Mouse (Mus musculus) kidney, adult 2 months (tissue): ENCODE measurements around the gene Atxn1. TPM values are rescaled to one million over a fixed set of nuclear protein-coding genes. Genes with fewer than 3 reads are reported as not detected.

Source experiments
- DNase-seq: peaks from one replicate; pipeline ENCODE4 v3.0.0; 2021
- H3K27ac ChIP-seq: fragments of 200-500 bp; 2 replicates; pipeline ENCODE4 v1.5.1; 2012; ENCODE audit warnings: low read depth, low read length, control low read depth, inconsistent platforms; ENCODE audit not compliant: insufficient read depth
- H3K27me3 ChIP-seq: fragments of 200-500 bp; replicated peaks from 2 replicates; pipeline ENCODE4 v1.6.1; 2012; ENCODE audit warnings: mild to moderate bottlenecking, moderate library complexity, low read length, inconsistent platforms; ENCODE audit not compliant: control insufficient read depth, insufficient read depth
- H3K36me3 ChIP-seq: fragments of 200-500 bp; 2 replicates; pipeline ENCODE4 v1.6.1; 2012; ENCODE audit warnings: mild to moderate bottlenecking, moderate library complexity, low read length, inconsistent platforms; ENCODE audit not compliant: control insufficient read depth, insufficient read depth
- H3K4me1 ChIP-seq: fragments of 200-500 bp; 2 replicates; pipeline ENCODE4 v1.6.1; 2011; ENCODE audit warnings: low read length; ENCODE audit not compliant: control insufficient read depth, insufficient read depth
- H3K4me3 ChIP-seq: fragments of 200-500 bp; 2 replicates; pipeline ENCODE4 v1.5.1; 2011; ENCODE audit warnings: mild to moderate bottlenecking, low read depth, low read length, control low read depth; ENCODE audit not compliant: insufficient read depth
- CTCF ChIP-seq: fragments of 200-500 bp; conservative IDR thresholded peaks from 2 replicates; pipeline ENCODE4 v1.5.1; 2011; ENCODE audit warnings: low read depth, mild to moderate bottlenecking, control low read depth, low read length, moderate library complexity, mixed read lengths; ENCODE audit not compliant: insufficient read depth, insufficient read length
- POLR2A ChIP-seq: fragments of 200-500 bp; IDR thresholded peaks from one replicate; pipeline ENCODE4 v1.6.1; 2011; ENCODE audit warnings: low read depth, low read length, control low read depth
- WGBS: fragments of 180-500 bp; shearing (Covaris S2); methylation state at CpG from one replicate; pipeline ENCODE4 v1.1.7; 2018; 5-methylcytosine and 5-hydroxymethylcytosine counted together
- polyA plus RNA-seq: library from polyadenylated mRNA; depleted of rRNA; stranded (reverse); fragments of >200 nt; gene quantifications from 2 replicates; pipeline ENCODE4 v1.2.3, GENCODE M21; 2012

Atxn1 gene
- polyA plus RNA-seq, 1 experiment = 15.0 TPM

DNA sequence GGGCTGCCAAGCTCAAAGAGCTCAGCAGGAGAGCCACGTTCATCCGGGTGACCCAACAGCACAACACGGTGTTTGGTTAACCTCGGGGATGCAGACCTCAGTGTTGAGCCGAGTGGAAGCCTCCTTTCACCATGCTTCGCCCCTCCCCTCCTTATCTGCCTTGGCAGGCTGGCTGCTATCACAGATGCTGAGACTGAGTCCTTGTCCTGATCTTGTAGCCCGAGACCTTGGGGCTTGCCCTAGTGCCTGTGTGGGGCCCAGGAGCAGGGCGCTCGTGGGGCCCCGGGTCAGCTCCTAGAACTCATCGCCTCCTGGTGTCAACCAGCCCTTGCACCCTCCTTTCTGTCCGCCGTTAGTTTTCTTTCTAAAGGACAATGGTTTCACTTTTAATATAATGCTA, 418.8 kb downstream of the Atxn1 start:
- Histone ChIP-seq H3K36me3 (no peaks in the 10 kb centered on the region; the same call in 1 of the 2 replicates), H3K27me3 (no peaks in the 10 kb centered on the region), H3K4me3 (no peak overlapping the region), H3K4me1 (no peaks in the 10 kb centered on the region), H3K27ac (no peak overlapping the region)
- DNase-seq = no peak
- WGBS = 90% methylated on average over 13 of the region's 13 CpGs
- TF ChIP-seq CTCF = no peak
- no peak for TF ChIP-seq POLR2A

DNA sequence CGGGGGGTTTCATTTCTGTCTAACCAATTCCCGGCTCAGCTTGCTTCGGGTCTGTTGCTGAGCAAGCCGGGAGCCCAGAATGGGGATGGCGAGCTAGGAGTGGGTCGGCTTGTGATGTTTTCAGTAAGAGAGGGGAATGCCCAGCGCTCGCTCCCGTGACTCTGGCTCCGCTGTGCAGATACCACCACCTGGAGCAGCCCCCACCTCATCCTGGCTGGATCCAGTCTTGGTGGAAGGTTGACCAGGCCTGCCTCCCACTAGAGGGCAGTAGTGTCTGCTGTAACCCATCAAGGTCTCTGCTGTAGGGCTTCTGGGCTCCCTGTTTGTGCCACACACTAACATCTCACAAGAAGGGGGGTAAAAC, 425.6 kb downstream of the Atxn1 start:
- H3K4me3 ChIP-seq = no peak overlapping the region
- peak; percentile 74 for DNase-seq

DNA sequence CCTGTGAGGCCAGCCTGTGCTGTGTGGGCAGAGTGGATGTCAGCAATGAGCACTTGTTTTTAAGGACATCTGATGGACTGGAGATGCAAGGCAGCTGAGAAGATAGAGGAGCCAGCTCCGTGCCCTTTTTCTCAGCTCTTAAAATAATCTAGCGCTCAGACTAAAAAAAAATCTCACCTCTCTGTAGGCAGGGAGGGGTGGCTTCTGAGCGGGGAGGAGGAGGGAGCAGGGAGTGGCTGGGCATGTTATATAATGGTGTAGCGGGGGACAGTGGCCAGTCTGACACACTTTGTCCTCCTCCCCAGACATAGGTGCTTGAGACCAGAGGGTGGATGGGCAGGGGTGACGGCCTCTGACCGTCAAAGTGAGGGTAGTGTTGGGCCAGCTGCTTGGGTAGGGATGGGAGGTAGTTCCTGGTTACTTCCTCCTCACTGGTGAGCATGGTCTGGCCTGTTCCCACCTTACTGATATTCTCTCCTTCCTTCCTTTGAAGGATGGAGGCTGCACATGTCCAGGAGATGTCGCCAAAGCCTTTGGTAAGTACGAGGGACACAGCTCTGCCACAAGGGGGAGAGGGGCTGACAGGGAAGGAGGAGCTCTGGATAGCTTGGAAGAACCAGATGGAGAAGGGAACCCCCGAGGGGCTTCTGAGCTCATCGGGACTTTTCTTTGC, 426.1 kb downstream of the Atxn1 start:
- Histone ChIP-seq H3K27ac (no peak overlapping the region), H3K27me3 (no peaks in the 10 kb centered on the region), H3K4me3 (no peak overlapping the region), H3K36me3 (no peaks in the 10 kb centered on the region; the same call in 1 of the 2 replicates), H3K4me1 (no peaks in the 10 kb centered on the region)
- peak; percentile 57 for DNase-seq
- TF ChIP-seq CTCF (peak; percentile 73), POLR2A (no peak)
- 34% methylated on average over 10 of the region's 10 CpGs for WGBS

More for the DNA sequence above, 425.6 kb downstream of the Atxn1 start:
- H3K27me3 ChIP-seq = no peaks in the 10 kb centered on the region
- no peak overlapping the region for H3K27ac ChIP-seq
- H3K36me3 ChIP-seq = no peaks in the 10 kb centered on the region; the same call in 1 of the 2 replicates
- H3K4me1 ChIP-seq = no peaks in the 10 kb centered on the region
- TF ChIP-seq POLR2A (no peak), CTCF (peak; percentile 86)
- 29% methylated on average over 10 of the region's 10 CpGs for WGBS

GRCm38 (mm10) chr13:45538091-45538490, 426.7 kb downstream of the Atxn1 start:
- Histone ChIP-seq H3K27me3 (no peaks in the 10 kb centered on the region), H3K36me3 (no peaks in the 10 kb centered on the region; the same call in 1 of the 2 replicates), H3K4me3 (no peak overlapping the region), H3K27ac (no peak overlapping the region), H3K4me1 (no peaks in the 10 kb centered on the region)
- no peak for DNase-seq
- TF ChIP-seq POLR2A = no peak
- no peak for TF ChIP-seq CTCF
- WGBS = 80% methylated on average over 9 of the region's 9 CpGs

DNA sequence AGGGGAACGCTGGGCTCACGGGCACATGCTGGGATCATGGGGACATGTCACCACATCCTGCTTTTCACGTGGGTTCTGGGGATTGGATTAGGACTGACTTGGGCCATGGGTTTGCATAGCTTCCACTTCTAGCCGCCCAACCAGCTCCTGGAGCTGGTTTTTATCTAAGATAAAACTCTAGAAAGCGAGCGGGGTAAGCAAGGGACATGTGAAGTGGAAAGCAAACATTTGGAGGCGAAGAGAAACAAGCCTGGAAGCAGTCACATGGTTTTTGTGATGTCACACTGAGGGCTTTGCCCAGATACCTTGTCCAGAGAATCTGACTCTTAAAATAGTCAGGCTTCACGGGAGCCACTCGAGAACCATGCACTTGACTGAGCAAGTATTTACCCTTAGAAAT, 427.7 kb downstream of the Atxn1 start:
- no peaks in the 10 kb centered on the region for H3K4me1 ChIP-seq
- H3K36me3 ChIP-seq = no peaks in the 10 kb centered on the region
- H3K4me3 ChIP-seq = no peak overlapping the region
- H3K27ac ChIP-seq = no peak overlapping the region
- no peak for TF ChIP-seq POLR2A
- TF ChIP-seq CTCF = no peak
- H3K27me3 ChIP-seq = no peaks in the 10 kb centered on the region
- 75% methylated on average over 9 of the region's 9 CpGs for WGBS
- DNase-seq = no peak

- no peak overlapping the region for H3K27ac ChIP-seq
- no peak for DNase-seq
Observed at GRCm38 (mm10) chr13:45535731-45536453, 428.9 kb downstream of the Atxn1 start.

DNA sequence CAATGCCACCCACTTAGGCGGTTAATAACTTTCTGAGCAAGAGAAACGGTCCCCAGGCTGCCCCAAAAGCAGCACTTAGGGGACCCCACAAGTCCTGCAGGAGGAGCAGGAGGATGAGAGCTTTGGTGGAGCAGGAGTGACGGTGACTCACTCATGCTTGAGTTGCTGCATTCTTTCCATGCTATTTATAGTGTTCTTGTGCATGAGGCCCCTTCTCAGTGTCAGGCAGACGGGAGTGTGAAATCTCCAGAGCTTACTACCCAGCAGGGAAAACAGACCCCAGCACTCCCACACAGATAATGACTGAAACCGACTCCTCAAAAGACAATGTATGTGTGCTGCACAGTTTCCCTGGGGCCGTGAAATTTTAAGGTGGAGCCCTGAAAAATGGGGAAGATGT, 434.1 kb downstream of the Atxn1 start:
- H3K27me3 ChIP-seq = no peaks in the 10 kb centered on the region
- H3K27ac ChIP-seq = no peak overlapping the region
- no peak overlapping the region for H3K4me3 ChIP-seq
- TF ChIP-seq POLR2A (no peak), CTCF (no peak)
- WGBS = 48% methylated on average over 6 of the region's 6 CpGs
- no peak for DNase-seq
- peaks cover 2% of the 10 kb centered on the region for H3K36me3 ChIP-seq
- H3K4me1 ChIP-seq = peaks cover 7% of the 10 kb centered on the region; the same call in 1 of the 2 replicates

More at GRCm38 (mm10) chr13:45535731-45536453, 428.9 kb downstream of the Atxn1 start:
- H3K4me3 ChIP-seq = no peak overlapping the region
- H3K27me3 ChIP-seq = no peaks in the 10 kb centered on the region
- H3K36me3 ChIP-seq = no peaks in the 10 kb centered on the region
- 85% methylated on average over 9 of the region's 9 CpGs for WGBS
- TF ChIP-seq POLR2A = no peak
- TF ChIP-seq CTCF = no peak
- H3K4me1 ChIP-seq = no peaks in the 10 kb centered on the region
